Mouse (Mus musculus) midbrain, embryonic 15.5 days (tissue): Measurements from ENCODE around the gene Nlrp9b. TPM values are rescaled to one million over a fixed set of nuclear protein-coding genes. Genes with fewer than 3 reads are reported as not detected.
A peak's percentile ranks its signal among the peaks of the same experiment; 100 is the strongest.
"Not testable (repeated sequence)": the region's sequence is repeated elsewhere in the genome, so short reads cannot be mapped to it uniquely, and the experiment has no call there.

Source experiments
- ATAC-seq: fragments of 200-750 bp; cut with Nextera tagmentation; replicated peaks from 2 replicates; pipeline ENCODE4 v1.8.0; 2017; ENCODE audit warnings: moderate TSS enrichment
- H3K27ac ChIP-seq: fragments of 300-500 bp; sonication (generic); 2 replicates; pipeline ENCODE4 v1.5.1; 2015; ENCODE audit warnings: mild to moderate bottlenecking, inconsistent platforms
- H3K27me3 ChIP-seq: fragments of 300-500 bp; sonication (generic); replicated peaks from 2 replicates; pipeline ENCODE4 v1.6.1; 2015; ENCODE audit warnings: inconsistent platforms
- H3K36me3 ChIP-seq: fragments of 300-500 bp; sonication (generic); replicated peaks from 2 replicates; pipeline ENCODE4 v1.6.1; 2015; ENCODE audit warnings: inconsistent platforms
- H3K4me1 ChIP-seq: fragments of 300-500 bp; sonication (generic); 2 replicates; pipeline ENCODE4 v1.6.1; 2015; ENCODE audit warnings: inconsistent platforms
- H3K4me2 ChIP-seq: fragments of 300-500 bp; sonication (generic); 2 replicates; pipeline ENCODE4 v1.6.1; 2015; ENCODE audit warnings: inconsistent platforms, mild to moderate bottlenecking, moderate library complexity
- H3K4me3 ChIP-seq: fragments of 300-500 bp; sonication (generic); 2 replicates; pipeline ENCODE4 v1.5.1; 2015; ENCODE audit warnings: mild to moderate bottlenecking, inconsistent platforms
- H3K9ac ChIP-seq: fragments of 300-500 bp; sonication (generic); 2 replicates; pipeline ENCODE4 v1.6.1; 2015; ENCODE audit warnings: mild to moderate bottlenecking, inconsistent platforms
- H3K9me3 ChIP-seq: fragments of 300-500 bp; sonication (generic); 2 replicates; pipeline ENCODE4 v1.6.1; 2016; ENCODE audit warnings: inconsistent platforms
- WGBS: fragments of 180-500 bp; shearing (Covaris S2); methylation state at CpG from one replicate; pipeline ENCODE4 v1.1.7; 2015; ENCODE audit warnings: mixed read lengths; 5-methylcytosine and 5-hydroxymethylcytosine counted together
- polyA plus RNA-seq: library from polyadenylated mRNA; unstranded; fragments of >200 nt; fragmentation: Nextera tagmentation; extraction: Ambion mirVana; gene quantifications from 2 replicates; pipeline ENCODE4 v1.2.1, GENCODE M21; 2015

The Nlrp9b gene
- not detected in 2 replicates for polyA plus RNA-seq

DNA sequence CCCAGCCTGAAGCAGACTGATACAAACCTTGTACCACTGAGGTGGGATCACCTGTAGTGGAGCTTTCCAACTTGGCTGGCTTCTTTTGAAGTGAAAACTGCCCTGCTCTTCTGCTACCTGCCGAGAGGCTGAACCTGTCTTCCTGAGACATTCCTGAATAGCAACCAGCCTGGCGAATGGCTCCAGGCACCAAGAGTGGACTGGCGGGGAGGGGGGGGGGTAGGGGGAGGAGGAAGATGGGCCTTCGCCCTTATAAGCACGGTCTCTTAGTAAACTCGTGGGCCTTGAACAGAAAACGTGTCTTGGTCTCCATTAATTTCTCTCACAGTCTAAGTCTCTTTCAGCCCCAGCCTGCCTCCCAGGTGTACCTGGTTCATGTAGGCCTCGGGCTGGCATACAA lies at the start of gene Nlrp9b:
TSS of gene Nlrp9b (plus strand) at position 301 of the 400 bp plus-strand sequence.
- H3K9ac ChIP-seq, H3K9me3 ChIP-seq, ATAC-seq, H3K4me2 ChIP-seq, H3K27ac ChIP-seq, H3K36me3 ChIP-seq, H3K27me3 ChIP-seq, H3K4me3 ChIP-seq, H3K4me1 ChIP-seq: not testable (repeated sequence)
- 72% methylated on average over 8 of the region's 8 CpGs for WGBS

DNA sequence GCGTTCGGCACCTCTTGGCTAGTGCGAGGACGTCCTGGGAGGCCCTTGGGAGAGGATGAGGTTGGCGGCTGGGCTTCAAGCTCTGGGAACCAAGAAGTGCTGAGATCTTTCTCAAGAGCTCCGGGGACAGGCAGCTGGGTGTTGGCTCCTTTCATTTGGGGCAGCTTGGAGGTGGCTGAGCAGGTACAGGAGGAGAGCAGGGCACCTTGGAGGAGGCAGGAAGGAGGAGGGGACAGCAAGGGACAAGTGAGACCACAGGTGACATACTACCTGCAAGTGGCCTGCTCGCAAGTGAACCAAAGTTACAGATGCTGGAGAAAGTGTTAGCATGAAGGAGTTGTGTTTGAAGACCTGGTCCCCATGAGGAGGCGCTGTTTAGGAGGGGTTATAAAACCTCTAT lies 46.6 kb upstream of the Nlrp9b start:
- no peaks in the 10 kb centered on the region for H3K36me3 ChIP-seq
- WGBS: 92% methylated on average over 8 of the region's 8 CpGs
- no peaks in the 10 kb centered on the region for H3K4me1 ChIP-seq
- H3K4me2 ChIP-seq: no peak overlapping the region
- no peaks in the 10 kb centered on the region for H3K27me3 ChIP-seq
- no peak for ATAC-seq
- H3K4me3 ChIP-seq: no peak overlapping the region
- H3K27ac ChIP-seq: no peak overlapping the region
- no peaks in the 10 kb centered on the region for H3K9me3 ChIP-seq
- H3K9ac ChIP-seq: no peak overlapping the region

GRCm38 (mm10) chr7:19945201-19945600 lies 46.1 kb upstream of the Nlrp9b start:
- H3K27me3 ChIP-seq: no peaks in the 10 kb centered on the region
- H3K36me3 ChIP-seq: no peaks in the 10 kb centered on the region
- H3K4me1 ChIP-seq: no peaks in the 10 kb centered on the region
- no peaks in the 10 kb centered on the region for H3K9me3 ChIP-seq
- no peak overlapping the region for H3K9ac ChIP-seq
- H3K4me3 ChIP-seq: no peak overlapping the region
- H3K4me2 ChIP-seq: no peak overlapping the region
- H3K27ac ChIP-seq: no peak overlapping the region
- no peak for ATAC-seq
- WGBS: 91% methylated on average over 5 of the region's 5 CpGs

GRCm38 (mm10) chr7:19945821-19946515 lies 45.3 kb upstream of the Nlrp9b start:
- H3K9me3 ChIP-seq: no peaks in the 10 kb centered on the region
- no peaks in the 10 kb centered on the region for H3K27me3 ChIP-seq
- no peak overlapping the region for H3K27ac ChIP-seq
- no peak overlapping the region for H3K4me2 ChIP-seq
- H3K36me3 ChIP-seq: no peaks in the 10 kb centered on the region
- no peaks in the 10 kb centered on the region for H3K4me1 ChIP-seq
- ATAC-seq: no peak
- 92% methylated on average over 13 of the region's 13 CpGs for WGBS
- H3K9ac ChIP-seq: no peak overlapping the region
- no peak overlapping the region for H3K4me3 ChIP-seq

DNA sequence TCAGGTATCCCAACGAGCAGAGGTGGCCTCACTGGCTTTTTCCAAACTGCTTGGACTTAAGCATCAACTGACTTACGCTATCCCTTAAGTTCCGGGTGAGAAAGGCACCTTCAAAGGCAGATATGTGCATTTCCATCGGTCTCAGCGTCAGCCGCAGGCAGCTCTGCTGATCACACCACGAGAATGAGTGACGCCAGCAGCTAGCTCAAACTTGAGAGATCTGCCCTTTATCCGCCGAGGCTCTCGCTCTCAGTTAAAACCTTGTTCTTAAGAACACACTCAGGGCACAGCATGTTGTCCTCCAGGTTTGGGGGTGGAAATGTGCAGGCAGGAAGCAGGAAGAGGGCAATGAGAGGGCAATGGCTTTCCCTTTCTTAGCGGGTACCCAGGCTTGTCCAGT lies 42.3 kb upstream of the Nlrp9b start:
- WGBS: 81% methylated on average over 12 of the region's 12 CpGs
- no peaks in the 10 kb centered on the region for H3K4me1 ChIP-seq
- no peaks in the 10 kb centered on the region for H3K36me3 ChIP-seq
- no peaks in the 10 kb centered on the region for H3K27me3 ChIP-seq
- no peaks in the 10 kb centered on the region for H3K9me3 ChIP-seq
- H3K4me3 ChIP-seq: no peak overlapping the region
- no peak overlapping the region for H3K27ac ChIP-seq
- no peak overlapping the region for H3K9ac ChIP-seq
- H3K4me2 ChIP-seq: no peak overlapping the region
- no peak for ATAC-seq

- no peak for ATAC-seq
- Histone ChIP-seq H3K9me3 (no peaks in the 10 kb centered on the region), H3K36me3 (no peaks in the 10 kb centered on the region), H3K4me3 (no peak overlapping the region), H3K27ac (no peak overlapping the region), H3K9ac (no peak overlapping the region), H3K4me2 (no peak overlapping the region), H3K27me3 (no peaks in the 10 kb centered on the region), H3K4me1 (no peaks in the 10 kb centered on the region)
- 61% methylated on average over 10 of the region's 10 CpGs for WGBS
Observed at GRCm38 (mm10) chr7:19949996-19950395, 41.3 kb upstream of the Nlrp9b start.

DNA sequence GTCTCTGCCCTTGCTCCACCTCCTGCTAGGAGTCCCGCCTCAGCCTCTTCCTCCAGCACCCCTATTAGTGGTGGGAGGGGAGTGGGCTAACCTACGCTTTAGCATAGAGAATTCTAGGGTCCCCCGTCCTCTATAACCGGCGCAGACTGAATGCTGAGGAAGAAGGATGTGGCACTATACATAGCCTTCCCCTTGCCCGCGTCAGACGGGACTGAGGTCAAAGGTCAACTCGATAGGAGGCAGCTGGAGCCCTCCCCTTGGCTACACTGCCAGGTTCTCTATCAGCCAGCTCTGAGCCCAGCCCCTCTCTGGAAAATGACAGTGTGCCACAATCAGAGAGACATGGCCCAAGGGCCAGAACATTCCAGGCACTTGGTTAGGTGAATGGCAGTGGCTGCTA lies 40.7 kb upstream of the Nlrp9b start, which contains the start of gene Igsf23:
TSS of gene Igsf23 (minus strand) at position 168 of the 400 bp plus-strand sequence.
- no peaks in the 10 kb centered on the region for H3K9me3 ChIP-seq
- no peak within 1 kb of the TSS for H3K9ac ChIP-seq
- ATAC-seq: no peak; the same call in 1 of the 2 replicates
- H3K27ac ChIP-seq: no peak within 1 kb of the TSS
- H3K4me3 ChIP-seq: no peak within 1 kb of the TSS
- H3K4me2 ChIP-seq: no peak within 1 kb of the TSS
- WGBS: 68% methylated on average over 9 of the region's 9 CpGs
- no peaks in the 10 kb centered on the region for H3K27me3 ChIP-seq
- no peaks in the 10 kb centered on the region for H3K4me1 ChIP-seq
- no peaks in the 10 kb centered on the region for H3K36me3 ChIP-seq

DNA sequence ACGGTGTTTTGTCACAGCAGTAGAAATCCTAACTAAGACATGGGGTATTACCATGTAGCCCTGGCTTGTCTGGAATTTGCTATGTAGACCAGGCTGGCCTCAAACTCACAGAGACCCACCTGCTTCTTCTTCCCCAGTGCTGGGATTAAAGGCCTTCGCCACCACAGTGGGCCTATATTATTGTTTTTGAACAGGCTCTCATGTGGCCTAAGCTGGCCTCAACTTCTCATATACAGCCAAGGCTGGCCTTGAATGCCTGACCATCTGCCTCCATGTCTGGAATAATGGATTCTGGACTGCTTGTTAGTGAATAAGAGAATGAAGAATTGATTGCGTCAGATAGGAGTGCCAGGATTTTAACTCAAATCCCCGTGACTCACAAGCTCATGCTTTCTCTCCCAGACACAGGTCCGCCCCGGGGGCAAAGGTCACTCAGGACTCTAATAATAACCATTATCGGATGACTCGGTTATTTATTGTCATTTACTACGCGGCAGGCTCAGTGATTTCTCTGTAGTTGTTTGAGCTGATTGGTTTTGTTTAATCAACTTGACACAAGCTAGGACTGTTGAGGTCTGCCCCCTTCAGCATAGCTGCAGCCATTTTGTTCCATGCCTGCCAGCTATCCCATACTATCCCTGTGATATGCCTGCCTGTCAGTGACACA lies 38.8 kb upstream of the Nlrp9b start:
- H3K4me1 ChIP-seq: no peaks in the 10 kb centered on the region
- H3K9ac ChIP-seq: no peak overlapping the region
- H3K9me3 ChIP-seq: no peaks in the 10 kb centered on the region
- H3K27ac ChIP-seq: no peak overlapping the region
- no peak overlapping the region for H3K4me2 ChIP-seq
- WGBS: 41% methylated on average over 10 of the region's 10 CpGs
- ATAC-seq: no peak
- H3K36me3 ChIP-seq: no peaks in the 10 kb centered on the region
- H3K27me3 ChIP-seq: no peaks in the 10 kb centered on the region
- no peak overlapping the region for H3K4me3 ChIP-seq

DNA sequence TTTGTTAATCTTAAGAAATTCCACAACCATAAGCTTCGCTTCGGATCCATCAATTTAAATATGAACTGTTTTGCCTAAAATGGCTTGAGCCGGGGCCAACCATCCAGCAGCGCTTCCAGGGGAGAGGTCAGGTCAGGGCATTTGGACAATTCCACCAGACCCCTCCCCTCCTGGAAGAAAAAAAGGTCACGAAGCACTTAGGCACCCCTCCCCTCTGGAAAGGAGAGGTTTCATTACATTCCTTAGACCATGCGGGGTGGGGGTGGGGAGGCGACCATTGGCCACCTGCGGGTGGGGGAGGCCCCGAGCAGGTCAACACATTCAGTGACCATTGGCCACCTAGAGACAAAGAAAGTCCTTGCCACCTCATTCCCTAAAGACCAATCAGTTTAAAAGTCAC lies 38.2 kb upstream of the Nlrp9b start:
- ATAC-seq: no peak
- WGBS: 44% methylated on average over 9 of the region's 9 CpGs
- H3K27me3 ChIP-seq: no peaks in the 10 kb centered on the region
- no peaks in the 10 kb centered on the region for H3K36me3 ChIP-seq
- H3K4me1 ChIP-seq: no peaks in the 10 kb centered on the region
- no peaks in the 10 kb centered on the region for H3K9me3 ChIP-seq
- no peak overlapping the region for H3K9ac ChIP-seq
- no peak overlapping the region for H3K4me3 ChIP-seq
- no peak overlapping the region for H3K4me2 ChIP-seq
- no peak overlapping the region for H3K27ac ChIP-seq

- Histone ChIP-seq H3K9me3 (no peaks in the 10 kb centered on the region), H3K4me1 (no peaks in the 10 kb centered on the region), H3K27me3 (no peaks in the 10 kb centered on the region), H3K4me2 (no peak overlapping the region), H3K4me3 (no peak overlapping the region), H3K27ac (no peak overlapping the region), H3K9ac (no peak overlapping the region), H3K36me3 (no peaks in the 10 kb centered on the region)
- no peak for ATAC-seq
- 88% methylated on average over 4 of the region's 4 CpGs for WGBS
Observed at GRCm38 (mm10) chr7:19955861-19956260, 35.4 kb upstream of the Nlrp9b start.

DNA sequence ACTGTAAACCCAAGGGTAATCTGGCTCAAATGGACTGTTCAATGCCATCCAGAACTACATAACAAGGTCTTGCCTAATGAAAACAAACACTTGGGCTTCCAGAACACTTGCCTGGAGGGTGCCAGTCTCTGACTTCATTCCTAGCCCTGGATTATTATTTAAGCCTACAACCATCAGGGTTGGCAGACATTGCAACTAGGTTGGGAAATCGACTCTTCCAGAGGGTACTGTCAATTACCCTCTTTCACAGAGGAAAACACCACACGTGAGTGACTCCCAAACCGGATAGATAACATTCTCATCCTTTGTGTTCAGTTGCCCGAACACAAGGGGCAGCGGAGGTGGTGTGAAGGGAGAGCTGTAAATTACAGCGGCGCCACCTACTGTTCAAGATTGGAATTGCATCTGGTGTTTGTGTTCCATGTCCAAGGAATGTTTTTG lies 34.9 kb upstream of the Nlrp9b start:
- Histone ChIP-seq H3K36me3 (no peaks in the 10 kb centered on the region), H3K27me3 (no peaks in the 10 kb centered on the region), H3K4me3 (no peak overlapping the region), H3K9me3 (no peaks in the 10 kb centered on the region), H3K4me1 (no peaks in the 10 kb centered on the region), H3K9ac (no peak overlapping the region), H3K4me2 (no peak overlapping the region; the same call in 1 of the 2 replicates), H3K27ac (no peak overlapping the region)
- WGBS: 4% methylated on average over 7 of the region's 7 CpGs
- ATAC-seq: 0 out of 2 replicates have a peak, but pooled peaks have one; percentile 62

DNA sequence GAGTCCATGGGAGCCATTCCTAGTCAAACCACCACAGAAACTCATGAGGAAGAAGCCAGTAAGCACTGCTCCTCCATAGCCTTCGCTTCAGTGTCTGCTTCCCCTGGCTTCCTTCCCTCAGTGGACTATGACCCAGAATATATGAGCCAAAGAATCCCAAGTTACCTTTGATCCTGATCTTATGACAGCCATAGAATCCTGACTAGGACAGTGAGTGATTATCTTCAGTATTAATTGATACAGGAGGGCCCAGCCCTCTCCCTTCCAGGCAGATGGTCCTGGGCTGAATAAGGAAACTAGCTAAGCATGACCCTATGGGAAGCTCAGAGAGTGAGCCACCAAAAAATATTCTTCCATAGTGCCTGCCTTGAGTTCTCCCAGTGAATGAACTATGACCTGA lies 28.8 kb upstream of the Nlrp9b start:
- 72% methylated on average over 1 of the region's 1 CpGs for WGBS
- Histone ChIP-seq H3K27ac (no peak overlapping the region), H3K9ac (no peak overlapping the region), H3K4me1 (no peaks in the 10 kb centered on the region), H3K4me2 (no peak overlapping the region), H3K9me3 (no peaks in the 10 kb centered on the region), H3K36me3 (no peaks in the 10 kb centered on the region), H3K4me3 (no peak overlapping the region), H3K27me3 (no peaks in the 10 kb centered on the region)
- no peak for ATAC-seq
